Mouse (Mus musculus): ENCODE results near the gene Pde4a.

- no peak for TF ChIP-seq ZNF384 (IDR thresholded peaks at IDR 0.05; ENCODE audit: low read depth, low read length)
- TF ChIP-seq CHD2 (IDR thresholded peaks at IDR 0.05; ENCODE audit: low read depth, low read length): no peak
- no peak for TF ChIP-seq ZC3H11A (IDR thresholded peaks at IDR 0.05; ENCODE audit: borderline replicate concordance, low read depth, low read length)
These were observed 30.1 kb upstream of the Pde4a start for GRCm38 (mm10) chr9:21135329-21135890.

All from ES-E14 (cell line).